Mouse (Mus musculus) lung, postnatal 10 days (tissue): Measurements from ENCODE around the gene Olfr51.
A peak's percentile ranks its signal among the peaks of the same experiment; 100 is the strongest.
"Not testable (repeated sequence)": the region's sequence is repeated elsewhere in the genome, so short reads cannot be mapped to it uniquely, and the experiment has no call there.

Source experiments
- DNase-seq: peaks from one replicate; pipeline ENCODE4 v3.0.0; 2021

Gene Olfr51

GRCm38 (mm10) chr11:51003296-51003695 is at the start of gene Olfr51:
TSS of gene Olfr51 (plus strand) at chr11:51003596.
- DNase-seq, result no peak

GRCm38 (mm10) chr11:50953665-50954064 is 49.7 kb upstream of the Olfr51 start, which contains the start of gene Prop1:
TSS of gene Prop1 (minus strand) at chr11:50953765.
- no peak for DNase-seq

GRCm38 (mm10) chr11:50964886-50965285 is 38.5 kb upstream of the Olfr51 start:
- peak; percentile 25 for DNase-seq

GRCm38 (mm10) chr11:50966230-50966629 is 37.2 kb upstream of the Olfr51 start, which contains the start of gene Olfr1378:
TSS of gene Olfr1378 (plus strand) at chr11:50966530.
- no peak for DNase-seq

GRCm38 (mm10) chr11:50977216-50977615 is 26.2 kb upstream of the Olfr51 start:
- no peak for DNase-seq

- no peak for DNase-seq
Measured at GRCm38 (mm10) chr11:50981667-50982066, 21.7 kb upstream of the Olfr51 start, which contains the start of gene Olfr1377. TSS of gene Olfr1377 (plus strand) at chr11:50981967.

- DNase-seq, result peak; percentile 56
Measured at GRCm38 (mm10) chr11:51011821-51012220, 8.4 kb downstream of the Olfr51 start.

GRCm38 (mm10) chr11:51013936-51014335 is 10.5 kb downstream of the Olfr51 start, which contains the start of gene Olfr54:
TSS of gene Olfr54 (plus strand) at chr11:51014236.
- DNase-seq, result no peak

GRCm38 (mm10) chr11:51016341-51016740 is 12.9 kb downstream of the Olfr51 start:
- no peak for DNase-seq

GRCm38 (mm10) chr11:51026811-51027210 is 23.4 kb downstream of the Olfr51 start:
- not testable (repeated sequence) for DNase-seq

- not testable (repeated sequence) for DNase-seq
Measured at GRCm38 (mm10) chr11:51029381-51029780, 26.0 kb downstream of the Olfr51 start.

GRCm38 (mm10) chr11:51030225-51030624 is 26.8 kb downstream of the Olfr51 start:
- no peak for DNase-seq

- peak; percentile 31 for DNase-seq
Measured at GRCm38 (mm10) chr11:51032851-51033250, 29.5 kb downstream of the Olfr51 start.

GRCm38 (mm10) chr11:51034141-51034540 is 30.7 kb downstream of the Olfr51 start:
- not testable (repeated sequence) for DNase-seq

- DNase-seq, result no peak
Measured at GRCm38 (mm10) chr11:51035951-51036350, 32.6 kb downstream of the Olfr51 start.

GRCm38 (mm10) chr11:51044776-51045175 is 41.4 kb downstream of the Olfr51 start:
- DNase-seq, result not testable (repeated sequence)

GRCm38 (mm10) chr11:51047809-51048208 is 44.4 kb downstream of the Olfr51 start, which contains the start of gene Olfr1375:
TSS of gene Olfr1375 (plus strand) at chr11:51048109.
- not testable (repeated sequence) for DNase-seq

- DNase-seq, result no peak
Measured at GRCm38 (mm10) chr11:51051678-51052077, 48.3 kb downstream of the Olfr51 start.

GRCm38 (mm10) chr11:51053230-51053629 is 49.8 kb downstream of the Olfr51 start:
- DNase-seq, result no peak

- peak; percentile 81 for DNase-seq
Measured at GRCm38 (mm10) chr11:51059151-51059571, 55.8 kb downstream of the Olfr51 start, which contains the start of gene Zfp354a. TSS of gene Zfp354a (plus strand) at chr11:51059257.
